Mouse (Mus musculus) E14TG2a.4 (cell line): ENCODE data around the gene Tspan9.

Experiments used
- H3K27me3 ChIP-seq: 2 replicates; pipeline ENCODE4 v1.6.1; 2014; ENCODE audit warnings: low read length, control low read depth; ENCODE audit not compliant: insufficient read depth
- H3K36me3 ChIP-seq: 2 replicates; pipeline ENCODE4 v1.6.1; 2014; ENCODE audit warnings: low read length, control low read depth; ENCODE audit not compliant: insufficient read depth
- H3K4me1 ChIP-seq: replicated peaks from 2 replicates; pipeline ENCODE4 v1.6.1; 2014; ENCODE audit warnings: low read depth, low read length, control low read depth
- H3K4me3 ChIP-seq: replicated peaks from 2 replicates; pipeline ENCODE4 v1.5.1; 2014; ENCODE audit warnings: mild to moderate bottlenecking, low read length
- H3K9me3 ChIP-seq: 2 replicates; pipeline ENCODE4 v1.6.1; 2014; ENCODE audit warnings: low read length, control low read depth
- CTCF ChIP-seq: conservative IDR thresholded peaks from 2 replicates; pipeline ENCODE4 v1.5.1; 2014; ENCODE audit warnings: low read length
- NANOG ChIP-seq: IDR thresholded peaks from 2 replicates; pipeline ENCODE4 v1.6.1; 2014; ENCODE audit warnings: borderline replicate concordance, low read length, mixed read lengths
- POU5F1 ChIP-seq: IDR thresholded peaks from 2 replicates; pipeline ENCODE4 v1.6.1; 2014; ENCODE audit warnings: low read length, borderline replicate concordance

Tspan9 gene

GRCm38 (mm10) chr6:128047239-128047638 lies 96.2 kb downstream of the Tspan9 start:
- H3K27me3 ChIP-seq, result no peaks in the 10 kb centered on the region
- TF ChIP-seq CTCF, result no peak
- TF ChIP-seq NANOG, result no peak
- no peak for TF ChIP-seq POU5F1
- no peaks in the 10 kb centered on the region for H3K9me3 ChIP-seq
- no peaks in the 10 kb centered on the region for H3K36me3 ChIP-seq
- peak overlapping the region; percentile 43 for H3K4me3 ChIP-seq
- H3K4me1 ChIP-seq, result peaks cover 59% of the 10 kb centered on the region

GRCm38 (mm10) chr6:128046799-128047198 lies 96.6 kb downstream of the Tspan9 start:
- no peaks in the 10 kb centered on the region for H3K27me3 ChIP-seq
- TF ChIP-seq POU5F1 (no peak), NANOG (no peak)
- H3K9me3 ChIP-seq, result no peaks in the 10 kb centered on the region
- H3K36me3 ChIP-seq, result no peaks in the 10 kb centered on the region
- peaks cover 59% of the 10 kb centered on the region for H3K4me1 ChIP-seq
- peak overlapping the region; percentile 43 for H3K4me3 ChIP-seq

GRCm38 (mm10) chr6:128044691-128045090 lies 98.7 kb downstream of the Tspan9 start:
- H3K4me3 ChIP-seq, result no peak overlapping the region
- H3K36me3 ChIP-seq, result no peaks in the 10 kb centered on the region
- H3K4me1 ChIP-seq, result peaks cover 47% of the 10 kb centered on the region
- H3K9me3 ChIP-seq, result no peaks in the 10 kb centered on the region
- no peaks in the 10 kb centered on the region for H3K27me3 ChIP-seq
- TF ChIP-seq NANOG, result no peak
- TF ChIP-seq CTCF, result no peak
- TF ChIP-seq POU5F1, result no peak

DNA sequence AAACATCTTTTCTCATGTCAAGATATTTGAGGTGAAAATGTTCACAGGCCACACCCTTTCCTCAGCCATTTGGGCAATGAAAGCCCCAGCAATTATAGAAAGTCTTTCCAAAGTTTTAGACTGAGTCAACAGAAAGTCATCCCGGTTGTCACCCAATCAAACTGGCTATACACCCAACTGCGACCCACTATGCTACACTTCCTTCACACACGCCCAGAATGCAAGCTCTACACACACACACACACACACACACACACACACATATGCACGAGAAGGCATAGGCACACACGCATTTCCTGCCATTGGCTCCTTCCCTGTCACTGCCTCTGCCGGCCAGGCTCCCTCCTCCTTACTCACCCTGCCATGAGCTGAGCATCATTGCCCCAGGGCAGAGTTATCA lies 99.9 kb downstream of the Tspan9 start:
- Histone ChIP-seq H3K4me3 (no peak overlapping the region), H3K4me1 (peaks cover 38% of the 10 kb centered on the region), H3K27me3 (0 out of 2 replicates have a peak, but pooled peaks cover under 1% of the 10 kb centered on the region), H3K9me3 (no peaks in the 10 kb centered on the region), H3K36me3 (no peaks in the 10 kb centered on the region)
- TF ChIP-seq POU5F1 (no peak), NANOG (no peak), CTCF (no peak)

GRCm38 (mm10) chr6:128041836-128042235 lies 101.6 kb downstream of the Tspan9 start:
- TF ChIP-seq NANOG, result no peak
- TF ChIP-seq POU5F1, result no peak
- TF ChIP-seq CTCF, result no peak

GRCm38 (mm10) chr6:128039077-128039766 lies 104.2 kb downstream of the Tspan9 start:
- Histone ChIP-seq H3K4me1 (peaks cover 23% of the 10 kb centered on the region), H3K27me3 (peaks cover 38% of the 10 kb centered on the region), H3K4me3 (no peak overlapping the region), H3K9me3 (no peaks in the 10 kb centered on the region), H3K36me3 (no peaks in the 10 kb centered on the region)
- TF ChIP-seq NANOG (no peak), POU5F1 (no peak), CTCF (no peak)

More at GRCm38 (mm10) chr6:128041836-128042235, 101.6 kb downstream of the Tspan9 start:
- H3K27me3 ChIP-seq, result peaks cover 13% of the 10 kb centered on the region; the same call in 1 of the 2 replicates
- peaks cover 25% of the 10 kb centered on the region for H3K4me1 ChIP-seq
- H3K9me3 ChIP-seq, result no peaks in the 10 kb centered on the region
- no peak overlapping the region for H3K4me3 ChIP-seq
- H3K36me3 ChIP-seq, result no peaks in the 10 kb centered on the region

GRCm38 (mm10) chr6:128038568-128038967 lies 104.8 kb downstream of the Tspan9 start:
- H3K4me1 ChIP-seq, result peaks cover 22% of the 10 kb centered on the region
- no peaks in the 10 kb centered on the region for H3K36me3 ChIP-seq
- TF ChIP-seq POU5F1 (no peak), NANOG (no peak), CTCF (no peak)
- no peaks in the 10 kb centered on the region for H3K9me3 ChIP-seq
- peaks cover 44% of the 10 kb centered on the region for H3K27me3 ChIP-seq
- H3K4me3 ChIP-seq, result no peak overlapping the region

- Histone ChIP-seq H3K9me3 (no peaks in the 10 kb centered on the region), H3K4me3 (no peak overlapping the region), H3K27me3 (peaks cover 57% of the 10 kb centered on the region), H3K36me3 (no peaks in the 10 kb centered on the region), H3K4me1 (peaks cover 34% of the 10 kb centered on the region)
- TF ChIP-seq CTCF (no peak), NANOG (no peak), POU5F1 (no peak)
Observed at GRCm38 (mm10) chr6:128036597-128036996, 106.8 kb downstream of the Tspan9 start.

DNA sequence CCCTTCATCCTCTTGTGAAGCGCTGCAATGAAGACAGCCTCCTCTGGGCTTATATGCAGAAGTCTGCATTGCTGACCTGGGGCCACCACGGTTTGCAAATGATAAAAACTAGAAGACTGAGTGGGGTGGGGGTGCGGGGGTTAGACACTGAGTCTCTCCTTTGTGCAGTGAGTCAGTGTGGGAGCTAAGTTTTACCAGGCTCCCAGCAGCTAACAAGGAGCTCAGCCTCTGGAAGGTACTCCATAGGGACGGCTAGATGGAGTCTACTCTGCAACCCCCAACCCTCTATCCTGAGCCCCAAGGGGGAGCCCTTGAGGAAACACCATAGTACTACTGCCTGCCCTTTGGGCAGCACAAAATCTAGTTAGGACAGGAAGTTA lies 107.5 kb downstream of the Tspan9 start:
- Histone ChIP-seq H3K4me3 (peak overlapping the region; percentile 87), H3K27me3 (peaks cover 62% of the 10 kb centered on the region), H3K9me3 (no peaks in the 10 kb centered on the region), H3K36me3 (no peaks in the 10 kb centered on the region), H3K4me1 (peaks cover 37% of the 10 kb centered on the region)
- TF ChIP-seq POU5F1 (no peak), NANOG (no peak), CTCF (no peak)
